ENCODE assay signal across 8 mouse cellular contexts in genomic region chr4:156203413-156204131, GRCm38 (mm10). TPM values are rescaled to one million over a fixed set of nuclear protein-coding genes. Genes with fewer than 3 reads are reported as not detected.
DNase-seq lines count a peak whose midpoint lies in the region; ATAC-seq and TF ChIP-seq lines count a peak whose summit lies in the region.

No protein-coding gene starts in this region.

- peaks cover 7% of the 10 kb centered on the region; the same call in 1 of the 2 replicates for H3K36me3 ChIP-seq in heart, embryonic 13.5 days
- H3K36me3 ChIP-seq in limb, embryonic 12.5 days: no peaks in the 10 kb centered on the region
- H3K36me3 ChIP-seq in myocyte (ENCODE audit: control insufficient read depth, insufficient read depth): no peaks in the 10 kb centered on the region

- under 1% methylated on average over 49 of the region's 49 CpGs for WGBS in lung, adult 2 months
- under 1% methylated on average over 49 of the region's 49 CpGs for WGBS in heart, embryonic 13.5 days
- under 1% methylated on average over 49 of the region's 49 CpGs for WGBS in limb, embryonic 12.5 days

- H3K4me1 ChIP-seq in lung, adult 2 months (ENCODE audit: control insufficient read depth, insufficient read depth, low read length): peaks cover 7% of the 10 kb centered on the region
- H3K4me1 ChIP-seq in heart, embryonic 13.5 days: peaks cover 29% of the 10 kb centered on the region
- H3K4me1 ChIP-seq in limb, embryonic 12.5 days (replicated peaks): peaks cover 19% of the 10 kb centered on the region

- H3K27me3 ChIP-seq in heart, embryonic 13.5 days (replicated peaks): peaks cover 22% of the 10 kb centered on the region
- H3K27me3 ChIP-seq in limb, embryonic 12.5 days: peaks cover 43% of the 10 kb centered on the region
- H3K27me3 ChIP-seq in myocyte (ENCODE audit: control insufficient read depth, insufficient read depth, insufficient read length): no peaks in the 10 kb centered on the region

- peak overlapping the region; percentile 11 for H3ac ChIP-seq in myocyte (ENCODE audit: control insufficient read depth, insufficient read length)

- no peak for TF ChIP-seq CTCF in lung, adult 2 months (IDR thresholded peaks at IDR 0.05; ENCODE audit: insufficient read depth, low read length)

- H3K4me2 ChIP-seq in heart, embryonic 13.5 days: peak overlapping the region; percentile 92
- peak overlapping the region; percentile 97 for H3K4me2 ChIP-seq in limb, embryonic 12.5 days
- H3K4me2 ChIP-seq in myocyte (ENCODE audit: low read depth): peak overlapping the region; percentile 76

- H3K79me2 ChIP-seq in myocyte (ENCODE audit: control insufficient read depth, insufficient read depth): no peaks in the 10 kb centered on the region

- H3K27ac ChIP-seq in heart, embryonic 13.5 days (replicated peaks): peak overlapping the region; percentile 72
- no peak overlapping the region for H3K27ac ChIP-seq in limb, embryonic 12.5 days

- H3K9ac ChIP-seq in heart, embryonic 13.5 days: peak overlapping the region; percentile 87
- peak overlapping the region; percentile 58 for H3K9ac ChIP-seq in limb, embryonic 12.5 days (replicated peaks)

- no peak for DNase-seq in lung, adult 2 months
- DNase-seq in lung, postnatal 36 days: no peak
- peak; percentile 35 for DNase-seq in cerebellum, adult 8-10 months
- no peak for DNase-seq in right cerebral cortex, adult 2 months (ENCODE audit: low spot score in 2 of 2)
- no peak for DNase-seq in urinary bladder, adult 18-20 months (ENCODE audit: low spot score in 2 of 2)

- peak overlapping the region; percentile 87 for H3K4me3 ChIP-seq in lung, adult 2 months (replicated peaks; ENCODE audit: extremely low read depth, low read depth, low read length)
- H3K4me3 ChIP-seq in heart, embryonic 13.5 days: peak overlapping the region; percentile 71
- peak overlapping the region; percentile 57 for H3K4me3 ChIP-seq in limb, embryonic 12.5 days (replicated peaks)
- H3K4me3 ChIP-seq in myocyte: peak overlapping the region; percentile 33

- peak; percentile 22; the same call in 1 of the 2 replicates for ATAC-seq in heart, embryonic 13.5 days (ENCODE audit: extremely low read depth, insufficient number of reproducible peaks, low FRiP score, low TSS enrichment)
- ATAC-seq in limb, embryonic 12.5 days (ENCODE audit: insufficient number of reproducible peaks, insufficient read depth, low FRiP score, low TSS enrichment, low read depth): no peak

- H3K9me3 ChIP-seq in heart, embryonic 13.5 days: no peaks in the 10 kb centered on the region
- no peaks in the 10 kb centered on the region for H3K9me3 ChIP-seq in limb, embryonic 12.5 days

- TF ChIP-seq POLR2A in lung, adult 2 months (IDR thresholded peaks at IDR 0.05; ENCODE audit: borderline replicate concordance, extremely low read depth, low read depth, low read length): no peak
- no peak for TF ChIP-seq POLR2A in myocyte (IDR thresholded peaks at IDR 0.05; ENCODE audit: insufficient read length, low read depth)

TF ChIP-seq in myocyte, 11 proteins besides CTCF, POLR2A, EP300 and RAD21:
- TF ChIP-seq MYOD1 (IDR thresholded peaks at IDR 0.05; ENCODE audit: control insufficient read depth in 1 of 3, insufficient read length in 2 of 3, low read depth in 2 of 3) (peak in 2 of 3 experiments; percentile 36 to 55), MYOG (IDR thresholded peaks at IDR 0.05; ENCODE audit: control insufficient read depth in 1 of 3, insufficient read depth in 1 of 3, insufficient read length in 2 of 3, low read depth in 2 of 3) (peak in 1 of 3 experiments; percentile 55), MAX (IDR thresholded peaks at IDR 0.05; ENCODE audit: low read depth) (no peak)

RNA-seq across cellular contexts. Expression of gene AW011738, which starts 0.5 kb away (rescaled TPM):
- polyA plus RNA-seq in lung, adult 2 months (2012; rRNA removed): 4.6 and 5.1 TPM in 2 replicates
- polyA plus RNA-seq in heart, embryonic 13.5 days (2015; fragmentation: Nextera tagmentation; extraction: Ambion mirVana): 3.2 and 3.3 TPM in 2 replicates
- polyA plus RNA-seq in limb, embryonic 12.5 days (2016; fragmentation: Nextera tagmentation; extraction: Ambion mirVana): 1.8 TPM in 2 replicates
- 0.48 TPM for polyA plus RNA-seq in myocyte (2012; fragmentation: generic; extraction: Trizol)

RNA-seq across cellular contexts. Expression of gene Isg15, which starts 3.0 kb away (rescaled TPM):
- 8.1 and 12.2 TPM in 2 replicates for polyA plus RNA-seq in lung, adult 2 months (2012; rRNA removed)
- polyA plus RNA-seq in heart, embryonic 13.5 days (2015; fragmentation: Nextera tagmentation; extraction: Ambion mirVana): 3.5 and 4.3 TPM in 2 replicates
- 0.40 and 0.95 TPM in 2 replicates for polyA plus RNA-seq in limb, embryonic 12.5 days (2016; fragmentation: Nextera tagmentation; extraction: Ambion mirVana)
- 12.4 TPM for polyA plus RNA-seq in myocyte (2012; fragmentation: generic; extraction: Trizol)

RNA-seq across cellular contexts. Expression of gene Agrn, which starts 6.3 kb away (rescaled TPM):
- 190 and 214 TPM in 2 replicates for polyA plus RNA-seq in lung, adult 2 months (2012; rRNA removed)
- 43.8 and 45.3 TPM in 2 replicates for polyA plus RNA-seq in heart, embryonic 13.5 days (2015; fragmentation: Nextera tagmentation; extraction: Ambion mirVana)
- polyA plus RNA-seq in limb, embryonic 12.5 days (2016; fragmentation: Nextera tagmentation; extraction: Ambion mirVana): 78.4 and 84.1 TPM in 2 replicates
- 22.7 TPM for polyA plus RNA-seq in myocyte (2012; fragmentation: generic; extraction: Trizol)

RNA-seq across cellular contexts. Expression of gene Perm1, which starts 12.1 kb away (rescaled TPM):
- 2.0 and 6.0 TPM in 2 replicates for polyA plus RNA-seq in lung, adult 2 months (2012; rRNA removed)
- polyA plus RNA-seq in heart, embryonic 13.5 days (2015; fragmentation: Nextera tagmentation; extraction: Ambion mirVana): 2.7 and 3.0 TPM in 2 replicates
- 0.45 and 0.66 TPM in 2 replicates for polyA plus RNA-seq in limb, embryonic 12.5 days (2016; fragmentation: Nextera tagmentation; extraction: Ambion mirVana)
- 0.11 TPM for polyA plus RNA-seq in myocyte (2012; fragmentation: generic; extraction: Trizol)

RNA-seq across cellular contexts. Expression of gene Plekhn1, which starts 31.1 kb away (rescaled TPM):
- polyA plus RNA-seq in lung, adult 2 months (2012; rRNA removed): 61.9 and 78.1 TPM in 2 replicates
- 13.1 and 13.3 TPM in 2 replicates for polyA plus RNA-seq in heart, embryonic 13.5 days (2015; fragmentation: Nextera tagmentation; extraction: Ambion mirVana)
- polyA plus RNA-seq in limb, embryonic 12.5 days (2016; fragmentation: Nextera tagmentation; extraction: Ambion mirVana): 29.2 and 32.8 TPM in 2 replicates
- 10.6 TPM for polyA plus RNA-seq in myocyte (2012; fragmentation: generic; extraction: Trizol)

Comparison
In these comparisons a context has a peak if more than half of its experiments do, and no peak if none do; other contexts are left out.
1. H3K4me3 ChIP-seq: peak in every context shown above with its lines; median percentile 87 in lung, adult 2 months; 71 in heart, embryonic 13.5 days; 57 in limb, embryonic 12.5 days; 33 in myocyte.